Mouse (Mus musculus) kidney, postnatal 4 days (tissue): Measurements from ENCODE around the gene Ripor3.

ENCODE experiments used
- DNase-seq, 2 experiments: peaks; one replicate each; pipeline ENCODE4 v3.0.0; 2021; ENCODE audit warnings: mixed read lengths in 2 of 2

The Ripor3 gene

DNA sequence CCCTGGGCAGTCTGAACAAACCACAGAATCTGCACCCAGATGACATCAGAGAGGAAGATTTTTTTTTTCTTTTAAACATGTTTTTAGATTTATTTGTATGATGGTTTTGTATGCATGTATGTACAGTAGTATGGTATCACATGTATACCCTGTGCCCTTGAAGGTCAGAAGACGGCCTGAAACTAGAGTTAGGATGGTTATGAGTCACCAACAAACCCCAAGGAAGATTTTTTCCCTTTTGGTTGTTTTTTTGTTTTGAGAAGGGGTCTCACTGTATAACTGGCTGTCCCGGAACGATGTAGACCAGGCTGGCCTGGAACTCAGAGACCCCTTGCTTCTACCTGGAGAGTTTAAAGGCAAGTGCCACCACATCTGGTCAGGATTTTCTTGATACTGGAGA lies 79.4 kb downstream of the Ripor3 start:
- no peak for DNase-seq
